Mouse (Mus musculus) heart, embryonic 11.5 days (tissue): ENCODE measurements around the gene Il23a. TPM values are rescaled to one million over a fixed set of nuclear protein-coding genes. Genes with fewer than 3 reads are reported as not detected.
"Not testable (repeated sequence)": the region's sequence is repeated elsewhere in the genome, so short reads cannot be mapped to it uniquely, and the experiment has no call there.

ENCODE experiments used
- ATAC-seq: fragments of 200-750 bp; cut with Nextera tagmentation; replicated peaks from 2 replicates; pipeline ENCODE4 v1.8.0; 2017; ENCODE audit warnings: moderate library complexity; ENCODE audit not compliant: insufficient number of reproducible peaks, low FRiP score, low TSS enrichment
- H3K27ac ChIP-seq: fragments of 300-500 bp; sonication (generic); 2 replicates; pipeline ENCODE4 v1.5.1; 2014; ENCODE audit warnings: mild to moderate bottlenecking, low read depth, low read length
- H3K27me3 ChIP-seq: fragments of 300-500 bp; sonication (generic); 2 replicates; pipeline ENCODE4 v1.6.1; 2014; ENCODE audit warnings: mild to moderate bottlenecking, low read length, mixed read lengths; ENCODE audit not compliant: control insufficient read depth, insufficient read depth
- H3K36me3 ChIP-seq: fragments of 300-500 bp; sonication (generic); 2 replicates; pipeline ENCODE4 v1.6.1; 2014; ENCODE audit warnings: mild to moderate bottlenecking, low read length, moderate library complexity, mixed read lengths; ENCODE audit not compliant: control insufficient read depth, insufficient read depth
- H3K4me1 ChIP-seq: fragments of 300-500 bp; sonication (generic); 2 replicates; pipeline ENCODE4 v1.6.1; 2014; ENCODE audit warnings: low read length; ENCODE audit not compliant: control insufficient read depth, insufficient read depth
- H3K4me2 ChIP-seq: fragments of 300-500 bp; sonication (generic); 2 replicates; pipeline ENCODE4 v1.6.1; 2014; ENCODE audit warnings: mild to moderate bottlenecking, moderate library complexity
- H3K4me3 ChIP-seq: fragments of 300-500 bp; sonication (generic); 2 replicates; pipeline ENCODE4 v1.5.1; 2014; ENCODE audit warnings: low read depth, low read length
- H3K9ac ChIP-seq: fragments of 300-500 bp; sonication (generic); 2 replicates; pipeline ENCODE4 v1.6.1; 2014; ENCODE audit warnings: mild to moderate bottlenecking, low read depth, low read length, moderate library complexity
- H3K9me3 ChIP-seq: fragments of 300-500 bp; sonication (generic); replicated peaks from 2 replicates; pipeline ENCODE4 v1.6.1; 2016; ENCODE audit warnings: low read length; ENCODE audit not compliant: control insufficient read depth
- WGBS: fragments of 180-500 bp; shearing (Covaris S2); extraction: QIAGEN DNeasy Blood & Tissue Kit; methylation state at CpG from one replicate; pipeline ENCODE4 v1.1.7; 2014; ENCODE audit not compliant: insufficient replicate concordance; 5-methylcytosine and 5-hydroxymethylcytosine counted together
- polyA plus RNA-seq: library from polyadenylated mRNA; unstranded; fragments of >200 nt; fragmentation: Nextera tagmentation; extraction: Ambion mirVana; gene quantifications from 2 replicates; pipeline ENCODE4 v1.2.1, GENCODE M21; 2014

Gene Il23a
- polyA plus RNA-seq, 1 experiment from 2014 or later = 0.86 TPM

DNA sequence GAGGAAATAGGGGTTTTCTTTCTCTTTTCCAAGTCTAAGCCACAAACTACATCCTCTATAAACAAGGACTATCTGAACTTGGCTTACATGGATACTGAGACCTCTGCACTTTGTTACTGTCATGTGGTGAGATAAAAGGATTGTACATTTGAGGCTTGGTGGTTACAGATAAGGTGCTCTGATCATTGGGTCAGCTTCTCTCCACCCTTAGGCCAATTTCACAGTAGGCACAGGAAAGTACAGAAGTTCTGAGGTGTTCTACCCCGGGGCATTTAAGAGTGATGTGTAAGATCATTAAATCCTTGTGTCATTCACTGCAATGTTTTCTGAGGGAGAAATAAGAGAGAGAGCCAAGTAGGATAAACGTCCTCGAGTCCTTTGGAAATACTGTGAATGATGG is 38.0 kb upstream of the Il23a start:
- Histone ChIP-seq H3K36me3 (no peaks in the 10 kb centered on the region), H3K9me3 (no peaks in the 10 kb centered on the region), H3K4me2 (peak overlapping the region; percentile 63), H3K4me1 (peaks cover 33% of the 10 kb centered on the region), H3K27ac (peak overlapping the region; percentile 96), H3K27me3 (no peaks in the 10 kb centered on the region), H3K4me3 (peak overlapping the region; percentile 75; the same call in 1 of the 2 replicates), H3K9ac (peak overlapping the region; percentile 58)
- WGBS = 76% methylated on average over 3 of the region's 3 CpGs
- ATAC-seq = no peak

DNA sequence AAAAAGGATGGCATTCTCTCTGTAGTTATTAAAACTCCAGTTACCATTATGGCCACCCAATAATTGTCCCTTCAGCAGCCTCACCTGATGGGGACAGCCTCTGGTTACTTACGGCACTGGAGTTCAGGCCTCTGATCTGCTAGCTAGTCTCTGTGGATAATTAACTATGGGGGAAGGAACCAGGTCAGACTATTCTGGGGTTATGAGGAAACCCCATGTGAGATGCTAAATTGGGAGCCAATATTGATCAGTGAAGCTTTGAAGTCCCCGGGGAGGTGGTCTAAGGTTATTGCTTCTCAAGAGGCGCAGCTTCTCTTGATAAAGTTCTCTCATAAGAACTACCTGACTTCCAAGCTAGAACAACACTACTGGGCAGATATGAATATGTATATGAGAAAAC is 37.6 kb upstream of the Il23a start:
- no peak overlapping the region for H3K4me3 ChIP-seq
- 84% methylated on average over 3 of the region's 3 CpGs for WGBS
- no peaks in the 10 kb centered on the region for H3K36me3 ChIP-seq
- no peak for ATAC-seq
- peaks cover 30% of the 10 kb centered on the region for H3K4me1 ChIP-seq
- peak overlapping the region; percentile 63 for H3K4me2 ChIP-seq
- H3K9ac ChIP-seq = no peak overlapping the region
- H3K27ac ChIP-seq = peak overlapping the region; percentile 96
- H3K27me3 ChIP-seq = no peaks in the 10 kb centered on the region
- no peaks in the 10 kb centered on the region for H3K9me3 ChIP-seq

DNA sequence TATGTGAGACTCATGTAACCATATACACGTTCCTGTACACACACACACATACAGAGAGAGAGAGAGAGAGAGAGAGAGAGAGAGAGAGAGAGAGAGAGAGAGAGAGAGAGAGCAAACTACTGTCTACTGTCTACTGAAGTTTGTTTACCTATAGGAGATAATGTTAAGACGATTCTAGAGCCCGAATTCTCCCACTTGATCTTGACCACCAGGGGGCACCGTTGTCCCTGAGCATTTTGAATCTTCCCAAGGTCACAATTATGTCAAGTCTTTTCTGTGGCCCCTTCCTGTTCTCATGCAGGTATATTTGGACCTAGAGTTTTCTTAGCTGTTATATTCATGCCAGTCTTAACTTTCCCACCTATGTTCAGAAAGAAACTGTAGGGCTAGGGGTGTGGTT is 37.0 kb upstream of the Il23a start:
- H3K9ac ChIP-seq = no peak overlapping the region
- H3K27me3 ChIP-seq = no peaks in the 10 kb centered on the region
- H3K27ac ChIP-seq = no peak overlapping the region
- no peak for ATAC-seq
- 0% methylated on average over 4 of the region's 4 CpGs for WGBS
- no peak overlapping the region for H3K4me3 ChIP-seq
- no peaks in the 10 kb centered on the region for H3K9me3 ChIP-seq
- no peaks in the 10 kb centered on the region for H3K36me3 ChIP-seq
- no peak overlapping the region for H3K4me2 ChIP-seq
- H3K4me1 ChIP-seq = peaks cover 27% of the 10 kb centered on the region

DNA sequence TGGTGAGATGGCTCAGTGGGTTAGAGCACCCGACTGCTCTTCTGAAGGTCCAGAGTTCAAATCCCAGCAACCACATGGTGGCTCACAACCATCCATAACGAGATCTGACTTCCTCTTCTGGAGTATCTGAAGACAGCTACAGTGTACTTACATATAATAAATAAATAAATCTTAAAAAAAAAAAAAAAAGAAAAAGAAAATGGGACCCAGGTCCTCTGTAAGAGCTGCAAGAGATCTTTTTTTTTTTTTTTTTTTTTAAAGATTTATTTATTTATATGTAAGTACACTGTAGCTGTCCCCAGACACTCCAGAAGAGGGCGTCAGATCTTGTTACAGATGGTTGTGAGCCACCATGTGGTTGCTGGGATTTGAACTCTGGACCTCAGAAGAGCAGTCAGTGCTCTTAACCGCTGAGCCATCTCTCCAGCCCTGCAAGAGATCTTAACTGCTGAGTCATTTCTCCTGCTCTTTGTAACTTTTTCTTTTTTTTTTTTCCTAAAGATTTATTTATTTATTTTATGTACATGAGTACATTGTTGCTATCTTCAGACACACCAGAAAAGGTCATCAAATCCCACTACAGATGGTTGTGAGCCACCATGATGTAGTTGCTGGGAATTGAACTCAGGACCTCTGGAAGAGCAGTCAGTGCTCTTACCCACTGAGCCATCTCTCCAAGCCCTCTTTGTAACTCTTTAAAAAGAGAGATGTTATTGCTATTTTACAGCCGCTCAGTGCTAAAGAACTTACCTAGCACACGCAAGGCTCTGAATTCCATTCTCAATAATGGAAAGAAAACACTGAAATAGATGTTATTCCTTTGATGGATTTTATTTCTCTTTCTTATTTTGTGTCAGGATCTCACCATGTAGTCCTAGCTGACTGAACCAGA is 34.1 kb upstream of the Il23a start:
- H3K27ac ChIP-seq = not testable (repeated sequence)

DNA sequence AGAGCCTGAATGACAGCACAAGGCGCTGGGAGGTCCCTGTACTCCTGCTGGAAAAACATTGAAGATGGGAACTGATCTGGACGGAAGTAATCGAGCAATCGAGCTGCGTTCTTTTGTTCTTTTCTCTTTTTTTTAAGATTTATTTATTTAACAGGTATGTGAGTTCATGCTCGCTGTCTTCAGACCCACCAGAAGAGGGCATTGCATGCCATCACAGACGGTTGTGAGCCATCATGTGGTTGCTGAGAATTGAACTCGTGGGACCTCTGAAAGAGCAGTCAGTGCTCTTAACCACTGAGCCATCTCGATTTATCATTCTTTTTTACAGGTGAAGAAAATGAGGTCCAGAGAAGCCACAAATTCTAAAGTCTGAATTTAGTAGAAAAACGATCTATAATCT is 29.1 kb upstream of the Il23a start:
- no peak overlapping the region for H3K4me3 ChIP-seq
- peaks cover 19% of the 10 kb centered on the region for H3K36me3 ChIP-seq
- H3K4me1 ChIP-seq = peaks cover 7% of the 10 kb centered on the region; the same call in 1 of the 2 replicates
- no peaks in the 10 kb centered on the region for H3K27me3 ChIP-seq
- no peak for ATAC-seq
- H3K9me3 ChIP-seq = no peaks in the 10 kb centered on the region
- 86% methylated on average over 10 of the region's 10 CpGs for WGBS
- H3K9ac ChIP-seq = no peak overlapping the region
- H3K4me2 ChIP-seq = no peak overlapping the region
- H3K27ac ChIP-seq = no peak overlapping the region

More for the DNA sequence above, 34.1 kb upstream of the Il23a start:
- H3K4me1 ChIP-seq, H3K27me3 ChIP-seq, ATAC-seq, H3K4me2 ChIP-seq, H3K36me3 ChIP-seq, H3K4me3 ChIP-seq, H3K9me3 ChIP-seq, H3K9ac ChIP-seq: not testable (repeated sequence)
- WGBS = 72% methylated on average over 5 of the region's 6 CpGs

DNA sequence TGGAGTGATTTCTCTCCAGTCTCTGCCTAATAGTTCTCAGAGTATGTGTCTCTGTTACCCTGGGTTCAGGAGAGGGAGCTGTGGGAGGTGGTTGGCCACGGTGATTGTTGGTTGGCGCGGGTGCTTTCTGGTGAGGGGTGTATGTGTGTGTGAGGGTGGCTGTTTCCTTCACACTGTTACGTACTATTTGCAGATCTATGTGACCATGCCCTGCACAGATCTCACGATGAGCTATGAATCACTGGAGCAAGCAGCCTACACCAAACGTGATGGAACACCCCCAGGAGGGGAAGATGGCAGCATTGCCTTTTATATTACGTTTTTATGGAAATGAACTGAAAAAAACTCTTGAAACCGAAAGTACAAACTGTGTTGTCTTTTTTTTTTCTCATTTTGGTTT is 28.3 kb upstream of the Il23a start:
- Histone ChIP-seq H3K27ac (no peak overlapping the region), H3K27me3 (no peaks in the 10 kb centered on the region), H3K9me3 (no peaks in the 10 kb centered on the region), H3K4me3 (no peak overlapping the region), H3K36me3 (peaks cover 19% of the 10 kb centered on the region), H3K4me1 (peaks cover 7% of the 10 kb centered on the region; the same call in 1 of the 2 replicates), H3K4me2 (no peak overlapping the region), H3K9ac (no peak overlapping the region)
- ATAC-seq = no peak
- 94% methylated on average over 8 of the region's 8 CpGs for WGBS

DNA sequence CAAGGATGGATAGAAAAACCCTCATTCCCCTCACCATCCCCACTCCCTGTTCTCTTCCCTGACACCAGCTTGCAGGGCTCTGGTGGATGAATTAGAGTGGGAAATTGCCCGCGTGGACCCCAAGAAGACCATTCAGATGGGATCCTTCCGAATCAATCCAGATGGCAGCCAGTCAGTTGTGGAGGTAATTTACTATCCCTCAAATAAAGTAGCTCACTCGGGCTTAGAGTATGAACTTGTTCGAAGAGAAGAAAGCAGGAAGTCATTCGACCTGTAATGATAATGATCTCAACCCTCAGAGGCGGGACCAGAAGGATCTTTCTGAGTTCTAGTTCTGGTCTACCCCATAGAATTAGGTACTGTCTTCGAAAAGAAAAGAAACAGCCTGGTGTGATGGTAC is 25.0 kb upstream of the Il23a start:
- no peaks in the 10 kb centered on the region for H3K27me3 ChIP-seq
- WGBS = 72% methylated on average over 8 of the region's 8 CpGs

DNA sequence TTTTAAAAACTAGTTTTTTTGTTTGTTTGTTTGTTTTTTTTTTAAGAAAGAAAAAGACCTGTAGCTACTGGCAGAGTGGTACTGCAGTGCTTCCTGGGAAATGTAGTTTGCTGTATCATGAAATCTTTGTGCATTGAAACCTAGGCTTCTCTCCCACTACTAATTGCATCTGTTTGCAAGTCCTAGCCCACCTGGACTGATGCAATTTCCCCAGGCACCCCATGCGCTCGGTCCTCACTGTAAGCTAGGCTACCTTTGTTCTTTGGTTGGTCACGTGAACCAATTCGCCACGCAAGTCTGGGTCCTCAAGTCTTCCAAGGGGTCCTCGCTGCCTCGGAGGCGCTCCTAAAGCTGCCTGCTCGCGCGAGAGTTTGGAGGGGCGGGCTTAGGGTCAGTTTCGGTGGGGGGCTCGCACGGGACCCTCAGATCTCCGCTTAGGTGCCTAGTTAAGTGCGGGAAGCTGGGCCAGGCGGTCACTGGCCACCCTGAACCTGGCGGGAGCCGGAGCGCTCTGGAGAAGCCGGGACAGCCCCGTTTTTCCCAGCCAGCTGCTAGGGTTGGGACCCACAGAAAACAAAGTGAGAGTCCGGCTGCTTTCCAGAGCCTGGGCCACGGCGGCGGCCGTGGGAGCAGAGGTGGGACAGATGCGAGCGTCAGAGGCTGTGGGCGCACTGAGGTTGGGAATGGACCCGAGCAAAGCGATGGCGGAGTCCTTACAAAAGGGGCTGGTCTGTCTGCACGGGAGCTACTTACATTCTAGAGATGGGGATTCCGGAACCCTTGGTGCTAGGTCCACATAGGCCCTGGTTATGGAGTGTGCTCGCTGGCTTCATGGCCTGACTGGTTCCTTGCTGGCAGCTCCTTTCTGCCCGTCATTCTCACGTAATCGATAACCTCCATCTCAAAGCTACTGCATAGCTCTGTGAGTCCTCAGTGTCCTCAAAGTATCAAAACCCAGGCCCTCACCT is 23.9 kb upstream of the Il23a start, which contains the start of gene Cnpy2:
Gene Cnpy2, plus strand, starts transcription at position 319 of the 968 bp plus-strand sequence.
- Histone ChIP-seq H3K4me2 (peak within 1 kb of the TSS; percentile 92), H3K9ac (peak within 1 kb of the TSS; percentile 99), H3K9me3 (no peaks in the 10 kb centered on the region), H3K4me1 (peaks cover 12% of the 10 kb centered on the region; the same call in 1 of the 2 replicates), H3K27ac (peak within 1 kb of the TSS; percentile 92), H3K36me3 (peaks cover 32% of the 10 kb centered on the region), H3K27me3 (no peaks in the 10 kb centered on the region), H3K4me3 (peak within 1 kb of the TSS; percentile 91)
- WGBS = under 1% methylated on average over 40 of the region's 40 CpGs
- ATAC-seq = peak; percentile 86

More for the DNA sequence above, 25.0 kb upstream of the Il23a start:
- Histone ChIP-seq H3K9ac (peak overlapping the region; percentile 99), H3K4me3 (peak overlapping the region; percentile 91), H3K36me3 (peaks cover 28% of the 10 kb centered on the region), H3K27ac (no peak overlapping the region), H3K4me1 (peaks cover 12% of the 10 kb centered on the region; the same call in 1 of the 2 replicates), H3K4me2 (peak overlapping the region; percentile 92), H3K9me3 (no peaks in the 10 kb centered on the region)
- ATAC-seq = no peak
